Mouse (Mus musculus) kidney, embryonic 16.5 days (tissue): ENCODE results near the gene Agmo. TPM values are rescaled to one million over a fixed set of nuclear protein-coding genes. Genes with fewer than 3 reads are reported as not detected.

Source experiments
- ATAC-seq: fragments of 200-750 bp; cut with Nextera tagmentation; 2 replicates; pipeline ENCODE4 v1.8.0; 2017; ENCODE audit warnings: moderate TSS enrichment; ENCODE audit not compliant: low FRiP score, low TSS enrichment
- H3K27ac ChIP-seq: fragments of 300-500 bp; sonication (generic); 2 replicates; pipeline ENCODE4 v1.5.1; 2014; ENCODE audit warnings: low read length
- H3K27me3 ChIP-seq: fragments of 300-500 bp; sonication (generic); 2 replicates; pipeline ENCODE4 v1.6.1; 2014; ENCODE audit warnings: low read length, control low read depth, mixed read lengths; ENCODE audit not compliant: insufficient read depth
- H3K36me3 ChIP-seq: fragments of 300-500 bp; sonication (generic); 2 replicates; pipeline ENCODE4 v1.6.1; 2014; ENCODE audit warnings: low read length, control low read depth, mixed read lengths; ENCODE audit not compliant: insufficient read depth
- H3K4me1 ChIP-seq: fragments of 300-500 bp; sonication (generic); 2 replicates; pipeline ENCODE4 v1.6.1; 2014; ENCODE audit warnings: low read length, control low read depth, mixed read lengths; ENCODE audit not compliant: insufficient read depth
- H3K4me2 ChIP-seq: fragments of 300-500 bp; sonication (generic); replicated peaks from 2 replicates; pipeline ENCODE4 v1.6.1; 2014; ENCODE audit warnings: low read depth, low read length
- H3K4me3 ChIP-seq: fragments of 300-500 bp; sonication (generic); 2 replicates; pipeline ENCODE4 v1.5.1; 2014; ENCODE audit warnings: mild to moderate bottlenecking, low read length
- H3K9ac ChIP-seq: fragments of 300-500 bp; sonication (generic); replicated peaks from 2 replicates; pipeline ENCODE4 v1.6.1; 2014; ENCODE audit warnings: low read length
- H3K9me3 ChIP-seq: fragments of 300-500 bp; sonication (generic); 2 replicates; pipeline ENCODE4 v1.6.1; 2016; ENCODE audit warnings: low read length, control low read depth
- WGBS: fragments of 180-500 bp; shearing (Covaris S2); extraction: QIAGEN DNeasy Blood & Tissue Kit; methylation state at CpG from one replicate; pipeline ENCODE4 v1.1.7; 2014; 5-methylcytosine and 5-hydroxymethylcytosine counted together
- polyA plus RNA-seq: library from polyadenylated mRNA; unstranded; fragments of >200 nt; fragmentation: Nextera tagmentation; extraction: Ambion mirVana; gene quantifications from 2 replicates; pipeline ENCODE4 v1.2.1, GENCODE M21; 2015

Gene Agmo
- 0.40 and 0.57 TPM in 2 replicates for polyA plus RNA-seq

GRCm38 (mm10) chr12:37241566-37242021 is at the start of gene Agmo:
Gene Agmo (plus strand): TSS chr12:37241641.
- WGBS = 68% methylated on average over 4 of the region's 4 CpGs
- no peak for ATAC-seq
- no peaks in the 10 kb centered on the region for H3K4me1 ChIP-seq
- 0 out of 2 replicates have a peak within 1 kb of the TSS, but pooled peaks have one; percentile 11 for H3K9ac ChIP-seq
- H3K27me3 ChIP-seq = no peaks in the 10 kb centered on the region
- no peak within 1 kb of the TSS for H3K4me3 ChIP-seq
- no peak within 1 kb of the TSS for H3K4me2 ChIP-seq
- no peak within 1 kb of the TSS for H3K27ac ChIP-seq
- no peaks in the 10 kb centered on the region for H3K36me3 ChIP-seq
- no peaks in the 10 kb centered on the region for H3K9me3 ChIP-seq

GRCm38 (mm10) chr12:37231119-37231518 is 10.3 kb upstream of the Agmo start:
- H3K27me3 ChIP-seq = no peaks in the 10 kb centered on the region
- no peak overlapping the region for H3K9ac ChIP-seq
- no peaks in the 10 kb centered on the region for H3K9me3 ChIP-seq
- H3K4me3 ChIP-seq = no peak overlapping the region
- H3K36me3 ChIP-seq = no peaks in the 10 kb centered on the region
- no peak overlapping the region for H3K27ac ChIP-seq
- H3K4me1 ChIP-seq = no peaks in the 10 kb centered on the region
- H3K4me2 ChIP-seq = no peak overlapping the region
- no peak for ATAC-seq
- 80% methylated on average over 1 of the region's 1 CpGs for WGBS

DNA sequence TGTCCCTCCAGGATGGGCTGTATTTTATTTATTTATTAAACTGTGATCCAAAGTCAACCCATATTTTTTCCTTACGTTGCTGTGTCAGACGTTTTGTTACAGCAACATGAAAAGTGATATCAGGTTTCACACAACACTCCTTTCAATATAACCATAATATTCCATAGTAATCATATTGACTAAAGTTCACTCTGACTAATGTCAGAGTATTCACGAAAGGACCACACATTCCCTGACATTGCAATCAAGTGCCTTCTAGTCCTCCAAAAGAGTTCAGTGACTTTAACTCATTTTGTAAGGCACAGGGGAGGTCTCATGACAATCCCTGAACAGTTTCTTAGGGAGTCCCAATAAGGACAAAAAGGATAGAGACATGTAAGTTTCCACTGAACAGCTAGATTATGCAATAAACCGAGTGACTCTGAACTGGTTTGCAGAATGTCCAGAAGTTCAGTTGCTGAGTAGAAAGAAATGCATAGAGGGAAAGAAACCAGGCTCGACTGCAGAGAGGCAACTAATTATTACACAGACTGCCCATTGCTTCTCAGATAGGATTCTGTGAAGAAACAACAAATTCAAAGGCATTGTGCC is 371 bp upstream of the Agmo start:
- H3K9me3 ChIP-seq = no peaks in the 10 kb centered on the region
- no peaks in the 10 kb centered on the region for H3K27me3 ChIP-seq
- no peak overlapping the region for H3K27ac ChIP-seq
- H3K4me2 ChIP-seq = no peak overlapping the region
- no peak overlapping the region for H3K9ac ChIP-seq
- no peaks in the 10 kb centered on the region for H3K4me1 ChIP-seq
- H3K4me3 ChIP-seq = no peak overlapping the region
- WGBS = 71% methylated on average over 5 of the region's 5 CpGs
- ATAC-seq = no peak
- no peaks in the 10 kb centered on the region for H3K36me3 ChIP-seq

GRCm38 (mm10) chr12:37242484-37242883 is 1.0 kb downstream of the Agmo start:
- Histone ChIP-seq H3K27ac (no peak overlapping the region), H3K4me2 (no peak overlapping the region), H3K27me3 (no peaks in the 10 kb centered on the region), H3K36me3 (no peaks in the 10 kb centered on the region), H3K9me3 (no peaks in the 10 kb centered on the region), H3K4me3 (no peak overlapping the region), H3K4me1 (no peaks in the 10 kb centered on the region), H3K9ac (no peak overlapping the region)
- ATAC-seq = no peak
- 80% methylated on average over 3 of the region's 3 CpGs for WGBS

DNA sequence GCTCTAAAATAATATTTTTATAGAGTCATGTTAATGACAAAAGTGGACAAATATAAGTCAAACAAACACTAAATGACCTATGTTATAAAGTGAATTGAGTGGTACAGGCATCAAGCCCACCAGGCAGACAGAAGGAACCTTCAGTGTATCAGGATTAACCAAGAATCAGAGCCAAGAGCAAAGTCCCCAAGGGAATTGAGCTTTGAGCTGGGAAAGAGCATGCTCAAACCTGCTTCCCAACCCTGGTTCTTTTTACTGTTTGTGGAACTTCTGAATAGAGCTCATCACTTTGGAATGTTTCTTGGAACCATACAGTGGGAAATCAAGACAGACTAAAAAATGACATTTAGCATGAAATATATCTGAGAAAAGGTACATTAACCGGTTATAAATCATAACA is 3.4 kb downstream of the Agmo start:
- Histone ChIP-seq H3K27me3 (no peaks in the 10 kb centered on the region), H3K36me3 (no peaks in the 10 kb centered on the region), H3K4me2 (no peak overlapping the region), H3K27ac (no peak overlapping the region), H3K9me3 (no peaks in the 10 kb centered on the region), H3K9ac (no peak overlapping the region), H3K4me1 (no peaks in the 10 kb centered on the region), H3K4me3 (no peak overlapping the region)
- no peak for ATAC-seq
- WGBS = 85% methylated on average over 1 of the region's 1 CpGs

GRCm38 (mm10) chr12:37251688-37252087 is 10.2 kb downstream of the Agmo start:
- no peaks in the 10 kb centered on the region for H3K4me1 ChIP-seq
- H3K27me3 ChIP-seq = no peaks in the 10 kb centered on the region
- H3K36me3 ChIP-seq = no peaks in the 10 kb centered on the region
- no peak overlapping the region for H3K9ac ChIP-seq
- ATAC-seq = no peak
- no peak overlapping the region for H3K4me2 ChIP-seq
- 92% methylated on average over 5 of the region's 5 CpGs for WGBS
- no peak overlapping the region for H3K4me3 ChIP-seq
- no peaks in the 10 kb centered on the region for H3K9me3 ChIP-seq
- H3K27ac ChIP-seq = no peak overlapping the region

GRCm38 (mm10) chr12:37257099-37257498 is 15.7 kb downstream of the Agmo start:
- 78% methylated on average over 2 of the region's 2 CpGs for WGBS
- H3K4me1 ChIP-seq = peaks cover 4% of the 10 kb centered on the region; the same call in 1 of the 2 replicates
- H3K9me3 ChIP-seq = no peaks in the 10 kb centered on the region
- H3K4me2 ChIP-seq = no peak overlapping the region
- H3K27ac ChIP-seq = no peak overlapping the region
- no peaks in the 10 kb centered on the region for H3K36me3 ChIP-seq
- no peak for ATAC-seq
- H3K27me3 ChIP-seq = no peaks in the 10 kb centered on the region
- no peak overlapping the region for H3K9ac ChIP-seq
- no peak overlapping the region for H3K4me3 ChIP-seq

DNA sequence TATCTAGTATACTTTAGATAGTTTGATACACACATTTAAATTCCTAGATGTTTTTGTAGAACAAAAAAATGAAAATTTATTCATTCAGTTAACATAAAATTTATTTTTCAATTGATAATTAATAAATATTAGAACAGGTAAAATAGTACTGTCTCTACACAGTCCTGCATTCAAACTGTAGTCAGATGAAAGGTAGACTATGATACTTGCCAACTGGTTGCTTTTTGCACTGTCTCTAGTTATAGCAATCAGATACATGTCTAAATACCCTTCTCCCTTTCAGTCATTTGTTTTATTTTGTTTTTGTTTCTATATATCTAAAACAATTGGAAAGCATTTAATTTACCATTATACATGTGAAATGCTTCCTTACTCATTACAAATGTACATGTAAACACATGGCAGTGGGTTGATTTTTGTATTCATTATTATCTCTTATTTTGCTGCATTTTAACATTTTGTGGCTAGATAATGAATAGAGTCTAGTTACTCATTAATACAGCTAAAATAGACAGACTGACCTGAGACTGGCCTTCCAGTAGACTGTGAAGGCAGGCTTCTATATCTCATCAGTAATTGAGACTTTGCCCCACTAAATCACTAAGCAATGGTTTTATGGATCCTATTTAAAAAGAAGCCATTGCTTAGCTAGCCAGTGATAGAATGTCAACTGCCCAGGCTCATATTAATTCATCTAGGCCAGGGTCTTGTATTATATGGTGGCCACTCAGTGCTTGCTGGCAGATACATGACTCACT is 18.5 kb downstream of the Agmo start:
- Histone ChIP-seq H3K9me3 (no peaks in the 10 kb centered on the region), H3K27ac (no peak overlapping the region), H3K9ac (no peak overlapping the region), H3K36me3 (no peaks in the 10 kb centered on the region), H3K4me1 (peaks cover 4% of the 10 kb centered on the region; the same call in 1 of the 2 replicates), H3K4me2 (no peak overlapping the region), H3K4me3 (no peak overlapping the region), H3K27me3 (no peaks in the 10 kb centered on the region)
- ATAC-seq = peak; percentile 69; the same call in 1 of the 2 replicates

GRCm38 (mm10) chr12:37263685-37264084 is 22.2 kb downstream of the Agmo start:
- H3K4me1 ChIP-seq = peaks cover 4% of the 10 kb centered on the region; the same call in 1 of the 2 replicates
- no peak overlapping the region for H3K4me2 ChIP-seq
- no peaks in the 10 kb centered on the region for H3K27me3 ChIP-seq
- H3K9ac ChIP-seq = no peak overlapping the region
- WGBS = 89% methylated on average over 3 of the region's 3 CpGs
- H3K36me3 ChIP-seq = no peaks in the 10 kb centered on the region
- H3K27ac ChIP-seq = no peak overlapping the region
- H3K9me3 ChIP-seq = no peaks in the 10 kb centered on the region
- H3K4me3 ChIP-seq = no peak overlapping the region
- ATAC-seq = no peak

GRCm38 (mm10) chr12:37268636-37269152 is 27.3 kb downstream of the Agmo start:
- no peak overlapping the region for H3K9ac ChIP-seq
- ATAC-seq = no peak
- no peaks in the 10 kb centered on the region for H3K27me3 ChIP-seq
- WGBS = 42% methylated on average over 6 of the region's 6 CpGs
- no peaks in the 10 kb centered on the region for H3K36me3 ChIP-seq
- H3K4me1 ChIP-seq = no peaks in the 10 kb centered on the region
- H3K9me3 ChIP-seq = no peaks in the 10 kb centered on the region
- no peak overlapping the region for H3K4me2 ChIP-seq
- H3K4me3 ChIP-seq = no peak overlapping the region
- H3K27ac ChIP-seq = no peak overlapping the region
